Mouse (Mus musculus) limb, embryonic 11.5 days (tissue): ENCODE measurements at regions not wholly inside any gene's neighbourhood (a gene's known extent, or its start where the extent isn't known, plus 50 kb on each side); places are given as distances from the start of the nearest gene placed in this dataset.

Experiments used
- ATAC-seq: fragments of 200-750 bp; cut with Nextera tagmentation; 2 replicates; pipeline ENCODE4 v1.8.0; 2017; ENCODE audit warnings: low read depth; ENCODE audit not compliant: insufficient number of reproducible peaks, low FRiP score, low TSS enrichment
- DNase-seq: peaks from one replicate; pipeline ENCODE4 v3.0.0-alpha.2; 2015; ENCODE audit warnings: low spot score
- H3K27ac ChIP-seq: fragments of 300-500 bp; sonication (generic); replicated peaks from 2 replicates; pipeline ENCODE4 v1.5.1; 2014; ENCODE audit warnings: low read depth, mild to moderate bottlenecking, low read length
- H3K27me3 ChIP-seq: fragments of 300-500 bp; sonication (generic); 2 replicates; pipeline ENCODE4 v1.6.1; 2014; ENCODE audit warnings: mild to moderate bottlenecking, low read length, mixed read lengths; ENCODE audit not compliant: control insufficient read depth, insufficient read depth
- H3K36me3 ChIP-seq: fragments of 300-500 bp; sonication (generic); 2 replicates; pipeline ENCODE4 v1.6.1; 2014; ENCODE audit warnings: mild to moderate bottlenecking, low read length, moderate library complexity, mixed read lengths; ENCODE audit not compliant: control insufficient read depth, insufficient read depth
- H3K4me1 ChIP-seq: fragments of 300-500 bp; sonication (generic); 2 replicates; pipeline ENCODE4 v1.6.1; 2014; ENCODE audit warnings: low read length, mixed read lengths; ENCODE audit not compliant: control insufficient read depth, insufficient read depth
- H3K4me2 ChIP-seq: fragments of 300-500 bp; sonication (generic); 2 replicates; pipeline ENCODE4 v1.6.1; 2014; ENCODE audit warnings: low read depth, mild to moderate bottlenecking, moderate library complexity; ENCODE audit not compliant: severe bottlenecking
- H3K4me3 ChIP-seq: fragments of 300-500 bp; sonication (generic); 2 replicates; pipeline ENCODE4 v1.5.1; 2014; ENCODE audit warnings: low read depth, low read length
- H3K9ac ChIP-seq: fragments of 300-500 bp; sonication (generic); 2 replicates; pipeline ENCODE4 v1.6.1; 2014; ENCODE audit warnings: mild to moderate bottlenecking, low read length
- H3K9me3 ChIP-seq: fragments of 300-500 bp; sonication (generic); 2 replicates; pipeline ENCODE4 v1.6.1; 2016; ENCODE audit warnings: low read length; ENCODE audit not compliant: control insufficient read depth
- whole genome bisulfite sequencing: fragments of 180-500 bp; shearing (Covaris S2); extraction: QIAGEN DNeasy Blood & Tissue Kit; methylation state at CpG from one replicate; pipeline ENCODE4 v1.1.7; 2014; 5-methylcytosine and 5-hydroxymethylcytosine counted together

GRCm38 (mm10) chr6:51723053-51723452 lies 199.4 kb downstream of the Snx10 start:
- no peaks in the 10 kb centered on the region for H3K9me3 ChIP-seq
- 45% methylated on average over 4 of the region's 4 CpGs for WGBS
- no peaks in the 10 kb centered on the region for H3K4me1 ChIP-seq
- no peak overlapping the region for H3K9ac ChIP-seq
- no peak for DNase-seq
- H3K4me2 ChIP-seq: no peak overlapping the region
- H3K36me3 ChIP-seq: no peaks in the 10 kb centered on the region
- H3K4me3 ChIP-seq: no peak overlapping the region
- H3K27me3 ChIP-seq: no peaks in the 10 kb centered on the region
- no peak overlapping the region for H3K27ac ChIP-seq
- no peak for ATAC-seq

- H3K27ac ChIP-seq: no peak overlapping the region
- H3K9ac ChIP-seq: no peak overlapping the region
- DNase-seq (no peak), ATAC-seq (no peak)
- H3K27me3 ChIP-seq: no peaks in the 10 kb centered on the region
- H3K36me3 ChIP-seq: no peaks in the 10 kb centered on the region
- H3K4me1 ChIP-seq: no peaks in the 10 kb centered on the region
- H3K4me3 ChIP-seq: no peak overlapping the region
- H3K4me2 ChIP-seq: no peak overlapping the region
- 84% methylated on average over 8 of the region's 8 CpGs for WGBS
- no peaks in the 10 kb centered on the region for H3K9me3 ChIP-seq
Observed at GRCm38 (mm10) chr6:51727191-51727590, 203.5 kb downstream of the Snx10 start.

- WGBS: 76% methylated on average over 10 of the region's 10 CpGs
- no peak overlapping the region for H3K9ac ChIP-seq
Observed at GRCm38 (mm10) chr6:51728816-51729562, 205.3 kb downstream of the Snx10 start.

GRCm38 (mm10) chr6:51730564-51731351 lies 207.1 kb downstream of the Snx10 start:
- H3K36me3 ChIP-seq: no peaks in the 10 kb centered on the region
- no peak overlapping the region for H3K9ac ChIP-seq
- DNase-seq: no peak
- no peaks in the 10 kb centered on the region for H3K27me3 ChIP-seq
- H3K9me3 ChIP-seq: no peaks in the 10 kb centered on the region
- no peak overlapping the region for H3K4me3 ChIP-seq
- no peak overlapping the region for H3K27ac ChIP-seq
- WGBS: 72% methylated on average over 17 of the region's 17 CpGs
- H3K4me1 ChIP-seq: no peaks in the 10 kb centered on the region
- ATAC-seq: no peak
- no peak overlapping the region for H3K4me2 ChIP-seq

More at GRCm38 (mm10) chr6:51728816-51729562, 205.3 kb downstream of the Snx10 start:
- Histone ChIP-seq H3K27me3 (no peaks in the 10 kb centered on the region), H3K27ac (no peak overlapping the region), H3K4me1 (no peaks in the 10 kb centered on the region), H3K9me3 (no peaks in the 10 kb centered on the region), H3K4me3 (no peak overlapping the region), H3K36me3 (no peaks in the 10 kb centered on the region), H3K4me2 (no peak overlapping the region)
- DNase-seq (no peak), ATAC-seq (no peak)

GRCm38 (mm10) chr6:51732298-51732895 lies 208.7 kb downstream of the Snx10 start:
- 74% methylated on average over 11 of the region's 11 CpGs for WGBS
- no peaks in the 10 kb centered on the region for H3K27me3 ChIP-seq

GRCm38 (mm10) chr6:51736051-51736450 lies 212.3 kb downstream of the Snx10 start:
- H3K27ac ChIP-seq: no peak overlapping the region
- H3K9ac ChIP-seq: no peak overlapping the region
- DNase-seq (no peak), ATAC-seq (no peak)
- H3K4me2 ChIP-seq: no peak overlapping the region
- H3K36me3 ChIP-seq: no peaks in the 10 kb centered on the region
- no peaks in the 10 kb centered on the region for H3K9me3 ChIP-seq
- no peak overlapping the region for H3K4me3 ChIP-seq
- peaks cover under 1% of the 10 kb centered on the region; the same call in 1 of the 2 replicates for H3K4me1 ChIP-seq
- H3K27me3 ChIP-seq: no peaks in the 10 kb centered on the region
- 57% methylated on average over 5 of the region's 5 CpGs for WGBS

More at GRCm38 (mm10) chr6:51732298-51732895, 208.7 kb downstream of the Snx10 start:
- Histone ChIP-seq H3K9me3 (no peaks in the 10 kb centered on the region), H3K27ac (no peak overlapping the region), H3K4me2 (no peak overlapping the region), H3K4me1 (no peaks in the 10 kb centered on the region), H3K4me3 (no peak overlapping the region), H3K36me3 (no peaks in the 10 kb centered on the region), H3K9ac (no peak overlapping the region)
- DNase-seq (no peak), ATAC-seq (no peak)

GRCm38 (mm10) chr6:51743105-51743660 lies 219.5 kb downstream of the Snx10 start:
- no peak overlapping the region for H3K9ac ChIP-seq
- H3K27me3 ChIP-seq: no peaks in the 10 kb centered on the region
- H3K4me3 ChIP-seq: no peak overlapping the region
- peaks cover 22% of the 10 kb centered on the region for H3K4me1 ChIP-seq
- H3K4me2 ChIP-seq: no peak overlapping the region
- ATAC-seq: no peak
- no peaks in the 10 kb centered on the region for H3K36me3 ChIP-seq
- no peak overlapping the region for H3K27ac ChIP-seq
- 69% methylated on average over 15 of the region's 15 CpGs for WGBS
- DNase-seq: no peak
- H3K9me3 ChIP-seq: no peaks in the 10 kb centered on the region

GRCm38 (mm10) chr6:51744607-51745006 lies 220.9 kb downstream of the Snx10 start:
- Histone ChIP-seq H3K27ac (no peak overlapping the region), H3K9ac (no peak overlapping the region), H3K27me3 (no peaks in the 10 kb centered on the region), H3K36me3 (no peaks in the 10 kb centered on the region), H3K4me1 (peaks cover 22% of the 10 kb centered on the region), H3K4me2 (no peak overlapping the region), H3K4me3 (no peak overlapping the region), H3K9me3 (no peaks in the 10 kb centered on the region)
- WGBS: 7% methylated on average over 2 of the region's 2 CpGs
- DNase-seq: no peak
- ATAC-seq: no peak
